Mouse (Mus musculus) retina, embryonic 14.5 days (tissue): Measurements from ENCODE around the gene Pgls.
A peak's percentile ranks its signal among the peaks of the same experiment; 100 is the strongest.

Source experiments
- DNase-seq: peaks from one replicate; pipeline ENCODE4 v3.0.0-alpha.2; 2015; ENCODE audit warnings: low spot score

The Pgls gene

DNA sequence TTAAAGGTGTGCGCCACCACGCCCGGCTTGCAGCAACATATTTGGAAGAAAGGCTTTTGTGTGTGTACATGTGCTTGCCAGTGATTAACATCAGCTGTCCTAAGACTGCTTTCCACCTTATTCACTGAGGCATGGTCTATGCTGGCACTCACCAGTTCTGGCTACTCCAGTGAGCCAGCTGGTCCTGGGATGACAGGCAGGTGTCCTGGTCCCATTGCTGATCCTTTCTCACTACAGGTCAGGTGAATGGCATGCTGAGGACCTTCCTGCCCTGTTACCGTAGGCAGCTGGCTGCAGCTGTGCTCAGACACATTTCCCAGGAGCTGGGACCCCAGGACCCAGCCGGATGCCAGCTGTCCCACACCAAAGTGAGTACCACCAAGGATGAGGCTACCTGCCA is 6.9 kb downstream of the Pgls start:
- DNase-seq, result no peak

DNA sequence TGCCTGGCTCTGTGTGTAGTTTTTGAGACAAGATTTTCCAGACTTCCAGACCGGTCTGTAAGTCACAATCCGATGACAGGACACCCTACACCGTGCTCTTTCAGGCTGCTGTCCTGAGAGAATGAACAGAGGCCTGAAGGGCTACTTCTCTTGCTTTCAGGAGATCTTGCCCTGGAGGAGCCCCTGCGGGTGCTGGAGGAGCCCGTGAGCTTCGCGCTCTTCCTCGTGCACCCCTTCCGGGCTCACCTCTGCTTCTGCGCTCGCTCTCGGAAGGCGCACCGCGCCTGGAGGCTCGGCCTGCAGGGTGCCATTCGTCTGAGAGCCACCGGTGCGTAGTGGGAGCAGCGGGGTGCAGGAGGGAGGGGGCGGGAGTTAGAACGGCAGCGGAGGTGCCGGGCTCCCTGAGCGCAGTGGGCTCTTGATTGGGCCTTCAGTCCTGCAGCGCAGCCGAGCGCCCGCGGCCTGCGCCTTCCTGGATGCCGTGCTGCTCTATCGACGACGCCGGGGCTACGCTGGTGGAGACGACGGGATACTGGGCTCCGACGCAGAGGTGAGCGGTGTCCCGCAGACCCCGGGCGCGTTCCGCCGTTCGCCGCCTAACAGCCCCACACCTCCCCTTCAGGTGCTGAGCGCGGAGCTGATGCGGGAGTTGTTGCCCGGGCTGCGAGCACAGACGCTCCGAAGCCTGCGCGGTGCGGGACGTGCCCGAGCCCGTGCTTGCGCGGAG is 10.1 kb downstream of the Pgls start:
- DNase-seq, result peak; percentile 24

DNA sequence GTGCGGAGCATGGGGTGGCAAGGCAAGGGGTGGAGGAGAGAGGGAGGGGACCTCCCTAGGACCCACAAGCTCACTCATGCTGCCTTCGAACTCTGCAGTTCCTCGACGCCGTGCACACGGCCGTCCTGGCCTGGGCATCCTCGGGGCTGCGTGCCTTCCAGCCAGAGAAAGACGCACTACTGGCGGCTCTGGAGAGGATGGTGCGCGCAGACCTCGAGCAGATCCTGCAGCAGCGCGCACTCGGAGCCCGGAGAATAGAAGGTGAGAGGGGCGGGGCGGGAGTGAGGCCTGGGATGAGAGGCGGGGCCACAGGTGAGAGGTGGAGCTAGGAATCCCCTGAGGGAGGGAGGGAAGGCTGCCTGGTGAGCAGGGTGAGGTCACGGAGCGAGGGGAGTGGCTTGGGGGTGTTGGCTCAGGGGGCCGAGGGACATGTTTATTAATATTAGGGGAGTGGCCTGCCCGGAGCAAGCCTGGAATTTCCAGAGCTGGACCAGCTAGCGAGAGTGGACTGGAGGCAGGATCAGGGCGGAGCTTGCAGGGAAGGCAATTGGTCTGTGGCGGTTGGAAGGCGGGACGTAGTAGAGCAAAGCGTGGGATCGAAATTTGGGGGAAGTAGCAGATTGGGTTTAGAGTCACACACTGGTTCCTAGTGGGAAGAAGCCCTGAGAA is 10.8 kb downstream of the Pgls start:
- peak; percentile 63 for DNase-seq

DNA sequence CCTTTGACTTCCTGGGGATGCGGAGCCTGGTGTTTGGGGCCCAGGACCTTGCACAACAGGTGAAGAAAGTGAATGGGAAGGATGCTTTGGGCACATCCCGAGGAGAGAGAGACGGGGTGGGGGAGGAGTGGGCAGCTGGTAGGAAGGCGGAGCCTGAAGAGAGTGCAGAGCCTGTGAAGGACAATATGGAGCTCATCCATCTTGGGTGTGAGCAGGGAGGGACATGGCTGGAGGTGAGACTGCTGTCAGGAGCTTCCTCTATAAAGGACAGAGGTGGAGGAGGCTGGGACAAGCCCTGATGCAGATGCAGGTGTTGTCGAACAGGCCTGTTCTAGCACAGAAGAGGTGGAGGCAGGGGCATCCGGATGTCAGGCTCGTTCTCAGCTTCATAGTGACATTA is 12.0 kb downstream of the Pgls start:
- DNase-seq, result no peak

DNA sequence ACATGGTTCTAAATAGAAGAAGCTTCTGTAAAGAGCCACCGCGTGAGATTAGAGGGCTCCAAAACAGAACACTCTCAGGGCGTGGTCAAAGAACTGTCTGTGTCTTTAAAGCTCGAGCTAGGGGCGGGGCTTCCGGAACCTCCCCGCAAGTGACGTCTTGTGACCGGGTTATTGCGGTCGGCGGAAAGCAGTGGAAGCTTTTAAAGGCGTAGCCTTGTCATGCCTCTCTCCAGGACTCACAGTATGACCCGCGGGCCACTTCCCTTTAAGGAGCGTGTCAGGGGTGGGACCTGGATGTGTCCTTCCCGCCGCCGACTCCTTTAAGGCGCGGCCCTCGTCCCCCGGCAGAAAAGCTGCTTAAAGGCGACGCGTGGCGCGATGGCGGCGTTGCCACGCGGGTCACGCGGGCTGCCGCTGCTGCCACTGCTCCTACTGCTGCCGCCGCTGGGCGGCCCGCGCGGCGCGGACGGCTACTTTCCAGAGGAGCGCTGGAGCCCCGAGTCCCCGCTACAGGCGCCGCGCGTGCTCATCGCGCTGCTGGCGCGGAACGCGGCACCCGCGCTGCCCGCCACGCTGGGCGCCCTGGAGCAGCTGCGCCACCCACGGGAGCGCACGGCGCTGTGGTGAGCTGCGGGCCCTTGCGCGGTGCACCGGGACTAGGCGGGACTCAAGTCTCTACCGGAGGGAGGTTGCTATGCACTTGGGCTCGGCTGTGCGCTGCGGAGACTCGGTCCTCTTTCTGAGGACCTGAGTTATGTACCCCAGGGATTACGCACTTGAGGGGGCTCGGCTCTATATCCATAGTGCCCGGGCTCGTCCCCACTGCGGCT is 19.1 kb downstream of the Pgls start, which contains the start of gene Colgalt1:
Gene Colgalt1, plus strand, starts transcription at position 177 of the 830 bp plus-strand sequence.
- peak; percentile 98 for DNase-seq

DNA sequence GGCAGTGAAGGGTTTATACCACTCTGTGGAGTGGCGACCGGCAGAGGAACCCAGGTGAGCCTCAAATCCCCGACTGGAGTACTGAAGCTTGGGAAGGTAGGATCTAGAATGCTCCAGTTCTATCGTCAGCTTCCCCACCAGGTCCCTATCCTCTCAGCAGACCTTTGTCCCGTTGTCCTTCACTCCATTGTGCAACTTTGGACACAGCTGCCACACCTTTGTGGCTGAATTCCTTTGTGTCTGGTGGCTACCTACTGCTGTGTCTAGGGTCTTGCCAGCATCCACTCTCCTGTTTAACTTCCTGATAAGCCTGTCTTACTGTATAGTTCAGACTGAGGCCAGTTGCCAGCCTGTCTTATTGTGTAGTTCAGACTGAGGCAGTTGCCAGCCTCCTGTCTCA is 20.2 kb downstream of the Pgls start:
- DNase-seq, result no peak

DNA sequence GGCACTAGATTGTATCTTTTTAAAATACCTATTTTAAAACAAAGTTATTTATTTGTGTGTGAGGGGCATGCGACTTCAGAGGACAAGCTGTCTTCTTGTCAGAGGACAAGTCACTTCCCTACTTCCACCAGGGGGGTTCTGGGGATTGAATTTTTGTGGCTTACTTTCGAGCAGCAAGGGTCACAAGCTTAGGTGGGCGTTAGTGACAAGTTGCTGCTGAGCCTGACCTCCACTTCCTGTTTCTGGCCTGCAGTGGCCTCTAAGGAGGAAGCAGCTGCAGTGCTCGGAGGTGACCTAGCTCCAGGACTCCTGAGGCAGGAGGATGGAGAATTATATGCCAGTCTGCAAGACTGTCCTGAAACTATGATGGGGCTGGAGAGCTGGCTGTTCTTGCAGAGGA is 21.4 kb downstream of the Pgls start:
- DNase-seq, result no peak

DNA sequence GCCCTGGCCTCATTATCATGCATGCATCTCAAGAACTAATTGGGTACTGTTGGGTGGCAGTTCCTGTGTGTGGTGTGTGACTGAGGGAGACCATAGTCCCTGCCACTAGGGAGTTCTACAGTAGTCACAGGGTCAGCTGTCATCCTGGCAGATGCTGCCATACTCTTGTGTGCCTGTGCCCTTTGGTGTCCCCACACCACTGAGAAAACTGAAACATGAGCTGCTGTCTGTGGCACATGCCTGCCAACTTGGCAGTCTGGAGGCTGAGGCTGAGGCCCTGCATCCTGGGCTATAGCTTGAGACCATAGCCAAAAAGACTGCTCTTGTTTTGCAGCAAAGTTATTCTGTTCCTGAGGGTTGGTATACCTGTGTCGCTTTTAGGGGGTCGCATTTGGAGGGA is 27.8 kb downstream of the Pgls start:
- no peak for DNase-seq

DNA sequence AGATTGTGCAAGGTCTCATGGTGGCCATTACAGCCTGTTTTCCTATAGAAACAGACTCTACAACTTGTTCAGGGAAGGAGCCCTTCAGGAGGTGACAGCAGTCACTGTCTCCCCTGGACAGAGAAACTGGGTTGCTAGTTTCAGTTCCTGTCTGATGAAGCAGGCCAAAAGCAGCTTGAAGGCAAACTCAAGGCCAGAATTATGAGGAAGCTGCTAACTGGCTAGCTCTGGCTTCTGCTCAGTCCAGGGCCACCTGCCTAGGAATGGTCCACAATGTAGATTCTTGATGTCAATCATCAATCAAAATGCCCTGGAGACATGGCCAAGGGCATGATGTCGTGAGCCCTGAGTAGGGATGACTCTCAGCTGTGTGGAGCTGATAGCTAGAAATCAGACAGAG is 33.1 kb downstream of the Pgls start:
- no peak for DNase-seq

DNA sequence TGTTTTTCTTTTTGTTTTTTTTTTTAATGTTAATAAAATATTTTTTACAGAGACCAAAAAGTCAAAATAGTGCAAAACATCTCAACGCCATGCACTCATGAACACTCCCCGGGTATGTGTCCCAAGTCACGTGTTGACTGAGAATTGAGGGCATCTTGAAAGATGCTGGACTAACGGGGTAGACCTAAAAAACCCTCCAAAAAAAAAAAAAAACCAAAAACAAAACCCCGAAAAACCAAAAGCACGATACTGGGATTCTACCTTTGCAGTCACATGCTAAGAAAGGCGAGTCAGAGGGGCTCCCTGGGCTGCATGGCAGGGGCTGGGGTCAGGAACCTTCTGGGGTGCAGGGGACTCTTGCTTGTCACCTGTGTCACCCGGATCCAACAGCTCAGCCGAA is 34.8 kb downstream of the Pgls start:
- DNase-seq, result no peak

DNA sequence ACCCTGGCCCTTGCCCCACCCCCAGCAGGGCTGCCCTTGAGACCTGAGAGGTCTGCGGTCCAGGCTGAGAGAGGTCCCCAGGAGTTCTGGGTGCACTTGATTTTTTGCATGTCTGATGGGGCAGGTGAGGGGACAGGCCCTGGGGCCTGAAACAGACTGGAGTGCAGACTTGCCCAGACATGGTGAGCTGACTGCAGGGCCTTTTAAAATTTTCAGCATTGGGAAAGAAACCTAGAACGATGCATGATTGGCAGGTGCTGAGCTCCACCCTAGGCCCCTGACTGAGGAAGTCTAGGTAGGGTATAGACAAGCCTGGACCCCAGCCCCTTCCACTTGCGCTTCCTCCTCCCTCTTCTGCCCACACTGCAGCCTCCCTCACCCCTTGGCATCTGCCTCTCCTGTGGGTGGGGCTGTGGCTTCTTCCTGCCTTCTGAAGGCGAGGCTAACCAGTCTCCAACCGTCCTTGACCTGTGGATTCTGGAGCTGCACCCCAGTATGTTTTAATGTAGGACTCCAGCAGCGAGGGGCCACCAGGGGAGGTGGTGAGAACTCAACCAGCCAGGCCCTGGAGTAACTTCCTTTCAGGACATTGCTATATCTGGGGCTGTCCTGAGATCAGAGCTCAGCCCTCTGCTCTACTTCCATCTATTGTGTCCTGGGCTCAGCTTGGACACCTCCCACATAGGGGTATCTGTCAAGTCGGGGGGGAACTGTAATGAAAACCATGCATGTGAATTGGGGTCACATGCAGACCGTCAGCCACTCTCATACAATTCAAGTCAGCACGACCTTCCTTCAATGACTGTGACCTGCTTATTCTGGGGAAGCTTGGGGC is 35.5 kb downstream of the Pgls start:
- no peak for DNase-seq

DNA sequence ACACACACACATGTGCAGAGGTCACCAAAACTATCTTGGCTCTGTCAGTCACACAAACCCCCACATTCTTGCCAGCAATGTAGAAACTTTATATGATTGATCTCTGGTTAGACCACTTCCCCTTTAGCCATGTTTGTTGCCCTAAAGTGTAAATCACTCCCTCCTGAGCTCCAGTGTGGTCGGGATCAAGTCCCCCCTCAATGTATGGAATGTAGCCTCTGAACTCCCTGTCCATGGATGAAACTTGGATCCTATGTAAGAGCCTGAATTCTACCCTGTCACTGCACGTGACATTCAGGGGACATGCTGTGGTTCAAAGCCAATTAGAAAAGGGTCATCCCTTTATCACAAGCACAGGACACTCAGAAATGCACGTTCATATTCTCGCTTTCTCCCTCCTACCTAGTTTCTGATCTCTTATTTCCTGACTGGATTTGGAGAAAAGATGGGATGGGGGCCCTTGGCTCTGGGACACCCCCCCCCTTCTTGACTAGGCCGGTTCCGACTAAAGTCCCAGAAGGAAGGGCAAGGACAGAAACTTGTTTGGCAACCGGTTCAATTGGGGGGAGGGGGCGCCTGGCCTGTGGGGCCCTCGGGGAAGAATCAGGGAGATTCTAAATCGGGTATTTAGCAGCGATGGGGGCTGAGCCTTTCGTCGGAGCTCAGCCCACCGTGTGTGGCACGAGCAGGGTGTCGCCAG is 36.6 kb downstream of the Pgls start:
- DNase-seq, result no peak

DNA sequence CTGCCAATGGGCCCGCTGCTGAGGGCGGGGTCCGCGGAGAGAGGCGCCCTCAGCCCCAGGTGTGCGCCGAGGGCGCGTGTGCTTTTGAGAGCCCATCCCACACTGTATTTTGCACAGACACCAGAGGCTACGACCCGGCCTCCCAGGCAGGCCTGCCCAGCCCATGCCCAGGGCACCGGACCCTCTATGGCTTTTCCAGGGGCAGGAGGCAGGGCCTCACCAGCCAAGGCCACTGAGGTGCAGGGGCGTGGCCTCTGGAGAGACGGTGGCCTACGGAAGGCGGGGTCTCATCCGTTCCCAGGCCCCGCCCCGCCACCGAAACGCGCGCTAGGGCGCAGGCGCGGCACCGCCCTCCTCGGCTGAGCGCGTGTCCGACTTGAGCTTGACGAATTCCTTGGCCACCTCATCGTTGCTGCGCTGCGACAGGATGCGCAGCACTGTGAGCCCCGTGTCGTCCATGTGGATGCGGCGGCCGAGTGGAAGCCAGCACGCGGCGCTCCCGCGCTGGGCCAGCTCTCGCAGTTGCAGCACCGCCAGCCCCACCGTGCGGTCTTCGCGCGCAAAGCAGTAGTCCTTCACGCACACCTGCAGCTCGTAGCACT is 37.2 kb downstream of the Pgls start:
- DNase-seq, result peak; percentile 92

DNA sequence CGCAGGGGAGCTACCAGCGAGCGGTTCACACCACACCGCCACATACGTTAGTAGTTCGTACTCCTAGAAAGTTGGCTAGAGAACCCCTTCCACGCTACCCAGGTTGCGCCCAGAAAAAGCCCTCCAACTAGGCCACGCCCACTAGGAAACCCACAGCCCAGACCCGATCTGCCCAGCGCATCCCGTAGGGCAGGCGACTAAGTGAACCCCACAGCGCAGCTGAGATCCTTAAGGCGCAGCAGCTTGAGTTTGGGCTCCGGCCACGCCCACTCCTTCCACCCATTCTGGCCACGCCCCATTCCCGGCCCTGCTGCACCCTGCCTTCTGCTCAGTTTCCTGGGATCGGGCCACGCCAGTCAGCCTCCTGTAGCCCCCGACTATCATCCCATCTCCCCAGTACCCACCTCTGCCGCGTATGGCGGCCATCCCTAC is 37.8 kb downstream of the Pgls start:
- peak; percentile 65 for DNase-seq

DNA sequence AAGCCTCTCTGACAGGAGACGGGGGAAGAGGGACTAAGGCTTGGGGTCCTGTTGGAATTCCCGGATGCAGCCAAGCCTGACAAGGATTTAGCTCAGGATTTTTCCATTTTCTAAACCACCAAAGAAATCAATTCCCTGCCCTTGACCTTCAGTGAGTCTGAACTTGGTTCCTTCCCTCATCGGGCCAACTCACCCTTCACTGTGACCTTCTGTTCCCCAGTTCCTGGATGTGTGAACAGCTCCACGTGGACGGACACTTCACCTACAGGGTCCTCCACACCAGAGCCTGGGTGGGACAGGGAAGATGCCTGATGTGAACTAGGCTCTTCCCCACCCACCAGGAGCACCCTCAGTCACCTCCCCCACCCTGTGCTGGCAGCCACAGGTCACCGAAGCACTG is 38.8 kb downstream of the Pgls start:
- DNase-seq, result no peak

DNA sequence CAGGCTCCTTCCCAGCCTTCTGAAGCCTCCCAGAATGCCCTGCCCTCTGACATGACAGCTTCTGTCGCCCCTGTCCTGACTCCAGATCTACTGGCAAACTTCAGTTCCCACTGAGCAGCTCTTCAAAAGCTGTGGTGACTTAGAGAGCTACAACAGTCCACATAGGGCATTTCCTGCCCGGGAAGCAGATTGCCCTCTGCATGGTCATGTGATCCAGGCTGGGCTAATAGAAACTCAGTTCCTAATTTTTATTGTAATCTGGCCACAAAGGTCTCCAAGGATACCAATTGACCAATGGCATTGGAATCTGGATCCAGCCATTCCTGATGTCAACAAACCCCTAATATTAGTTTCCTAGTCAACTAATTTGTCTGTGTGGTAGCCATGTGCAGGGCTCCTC is 39.9 kb downstream of the Pgls start:
- no peak for DNase-seq

DNA sequence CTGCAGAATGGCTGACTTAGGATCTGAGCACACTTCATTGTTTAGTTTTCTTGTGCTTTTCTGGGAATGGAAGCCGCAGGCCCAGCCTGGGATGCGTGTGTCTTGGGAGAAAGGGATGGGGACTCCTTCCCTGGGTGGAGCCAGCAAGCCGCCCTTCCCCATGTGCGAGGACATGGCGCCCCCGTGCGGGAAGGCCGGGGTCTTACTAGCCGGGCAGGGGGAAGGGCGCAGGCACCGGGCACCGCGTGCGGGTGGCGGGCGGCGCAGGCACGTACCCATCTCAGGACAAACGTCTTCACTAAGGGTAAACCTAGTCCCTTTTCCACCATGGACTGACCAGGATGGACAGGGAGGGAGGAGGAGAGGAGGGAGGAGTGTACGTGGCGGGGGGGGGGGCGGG is 41.2 kb downstream of the Pgls start:
- DNase-seq, result no peak

DNA sequence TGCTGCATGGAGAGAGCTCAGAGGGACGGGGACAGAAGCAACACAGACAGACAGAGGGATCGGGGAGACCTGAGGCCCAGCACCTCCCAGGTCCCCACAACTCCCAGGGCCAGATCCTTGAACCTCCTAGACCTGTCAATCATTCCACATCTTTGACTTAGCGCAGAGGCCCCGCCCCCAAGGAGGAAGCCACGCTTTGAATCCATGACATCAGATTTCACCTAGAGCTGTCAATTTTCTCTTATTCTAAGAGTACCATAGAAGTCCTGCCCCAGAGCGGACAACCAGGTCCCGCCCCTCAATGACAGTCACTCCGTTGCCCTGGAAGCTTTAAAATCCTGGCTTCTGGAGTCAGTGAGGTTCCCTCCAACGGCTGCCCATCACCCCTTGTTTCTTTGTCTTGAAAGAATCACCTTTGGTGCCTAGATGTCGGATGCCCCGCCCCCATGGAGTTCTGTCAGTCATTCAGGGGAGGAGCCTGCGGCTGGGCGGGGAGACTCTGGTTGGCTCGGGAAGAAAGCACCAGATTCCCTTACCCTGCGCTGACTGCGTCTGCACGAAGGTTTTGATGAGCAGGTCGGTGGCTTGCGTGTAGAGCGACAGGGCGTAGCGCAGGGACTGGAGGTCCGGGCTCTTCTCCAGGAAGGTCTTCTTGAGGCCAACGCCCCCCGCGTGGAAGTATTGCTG is 42.1 kb downstream of the Pgls start:
- peak; percentile 73 for DNase-seq

DNA sequence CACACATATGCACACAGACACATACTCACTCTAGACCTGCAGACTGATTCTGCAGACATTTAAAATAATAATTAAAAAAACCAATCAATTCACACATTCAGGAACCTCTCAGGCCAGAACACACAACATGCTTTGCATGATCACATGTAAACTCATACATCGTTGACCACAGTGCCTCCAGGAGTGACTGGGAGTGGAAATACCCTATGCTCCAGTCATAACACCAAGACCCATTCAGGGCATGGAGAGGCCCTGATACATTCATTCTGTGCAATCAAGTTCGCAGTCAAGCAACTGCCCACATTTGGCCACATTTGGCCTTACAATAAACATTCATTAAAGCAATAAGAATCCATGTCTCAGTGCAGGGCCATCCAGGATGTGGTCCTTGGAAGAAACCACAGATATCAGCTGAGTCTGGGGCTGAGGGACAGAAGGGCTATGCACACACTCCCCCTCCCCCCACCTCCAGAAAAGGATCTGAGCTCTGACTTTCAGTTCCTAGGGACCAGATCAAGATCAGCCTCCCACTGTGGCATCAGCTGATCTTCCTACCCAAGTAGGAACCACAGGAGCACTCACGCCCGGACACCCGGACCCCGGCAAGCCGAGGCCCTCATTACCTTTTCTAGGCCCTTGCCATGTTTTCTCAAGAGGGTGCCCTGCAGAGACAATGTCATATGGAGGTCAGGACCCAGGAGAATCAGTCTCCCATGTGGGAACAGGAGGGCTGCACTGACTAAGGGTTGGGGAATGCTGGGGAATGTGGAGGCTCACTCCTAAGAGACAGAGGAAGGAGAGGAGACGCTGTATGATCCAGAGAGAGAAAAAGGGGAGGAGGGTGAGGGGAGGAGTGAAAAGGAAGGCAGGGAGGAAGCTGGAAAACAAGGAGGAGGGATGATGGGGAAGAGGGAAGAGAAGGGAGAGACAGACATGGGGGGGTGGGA is 45.4 kb downstream of the Pgls start:
- no peak for DNase-seq
